Mouse (Mus musculus) lung, embryonic 15.5 days (tissue): ENCODE results near the gene Obscn. TPM values are rescaled to one million over a fixed set of nuclear protein-coding genes. Genes with fewer than 3 reads are reported as not detected.
A peak's percentile ranks its signal among the peaks of the same experiment; 100 is the strongest.

Experiments
- ATAC-seq: fragments of 200-750 bp; cut with Nextera tagmentation; 2 replicates; pipeline ENCODE4 v1.8.0; 2017; ENCODE audit warnings: moderate number of reproducible peaks, borderline replicate concordance; ENCODE audit not compliant: low FRiP score, low TSS enrichment; ENCODE audit errors: extremely low read depth
- H3K27ac ChIP-seq: fragments of 300-500 bp; sonication (generic); 2 replicates; pipeline ENCODE4 v1.5.1; 2015; ENCODE audit warnings: moderate library complexity, mild to moderate bottlenecking, inconsistent platforms
- H3K27me3 ChIP-seq: fragments of 300-500 bp; sonication (generic); 2 replicates; pipeline ENCODE4 v1.6.1; 2015; ENCODE audit warnings: inconsistent platforms
- H3K36me3 ChIP-seq: fragments of 300-500 bp; sonication (generic); 2 replicates; pipeline ENCODE4 v1.6.1; 2015; ENCODE audit warnings: inconsistent platforms
- H3K4me1 ChIP-seq: fragments of 300-500 bp; sonication (generic); 2 replicates; pipeline ENCODE4 v1.6.1; 2015; ENCODE audit warnings: inconsistent platforms
- H3K4me2 ChIP-seq: fragments of 300-500 bp; sonication (generic); 2 replicates; pipeline ENCODE4 v1.6.1; 2015; ENCODE audit warnings: inconsistent platforms, mild to moderate bottlenecking, moderate library complexity
- H3K4me3 ChIP-seq: fragments of 300-500 bp; sonication (generic); 2 replicates; pipeline ENCODE4 v1.5.1; 2015; ENCODE audit warnings: mild to moderate bottlenecking, inconsistent platforms
- H3K9ac ChIP-seq: fragments of 300-500 bp; sonication (generic); 2 replicates; pipeline ENCODE4 v1.6.1; 2015; ENCODE audit warnings: inconsistent platforms
- H3K9me3 ChIP-seq: fragments of 300-500 bp; sonication (generic); 2 replicates; pipeline ENCODE4 v1.6.1; 2016; ENCODE audit warnings: inconsistent platforms
- WGBS: fragments of 180-500 bp; shearing (Covaris S2); methylation state at CpG from one replicate; pipeline ENCODE4 v1.1.7; 2015; 5-methylcytosine and 5-hydroxymethylcytosine counted together
- polyA plus RNA-seq: library from polyadenylated mRNA; unstranded; fragments of >200 nt; fragmentation: Nextera tagmentation; extraction: Ambion mirVana; gene quantifications from 2 replicates; pipeline ENCODE4 v1.2.1, GENCODE M21; 2015

Gene Obscn
- polyA plus RNA-seq, 1 experiment from 2014 or later: 3.0 TPM

- Histone ChIP-seq H3K9ac (no peak overlapping the region), H3K36me3 (no peaks in the 10 kb centered on the region), H3K4me2 (no peak overlapping the region), H3K4me3 (no peak overlapping the region), H3K9me3 (no peaks in the 10 kb centered on the region), H3K4me1 (peaks cover 13% of the 10 kb centered on the region; the same call in 1 of the 2 replicates), H3K27me3 (peaks cover 46% of the 10 kb centered on the region), H3K27ac (no peak overlapping the region)
- WGBS: 55% methylated on average over 19 of the region's 19 CpGs
- no peak for ATAC-seq
These were observed 2.6 kb upstream of the Obscn start for GRCm38 (mm10) chr11:59138537-59139486.

- Histone ChIP-seq H3K9ac (no peak overlapping the region), H3K4me2 (no peak overlapping the region), H3K9me3 (no peaks in the 10 kb centered on the region), H3K4me1 (peaks cover 13% of the 10 kb centered on the region; the same call in 1 of the 2 replicates), H3K4me3 (no peak overlapping the region), H3K27me3 (peaks cover 62% of the 10 kb centered on the region), H3K27ac (no peak overlapping the region), H3K36me3 (no peaks in the 10 kb centered on the region)
- WGBS: 70% methylated on average over 12 of the region's 12 CpGs
- ATAC-seq: no peak
These were observed 948 bp upstream of the Obscn start for GRCm38 (mm10) chr11:59136994-59137706.

GRCm38 (mm10) chr11:59135051-59135820 lies 966 bp downstream of the Obscn start:
- H3K27ac ChIP-seq: no peak overlapping the region
- no peaks in the 10 kb centered on the region for H3K9me3 ChIP-seq
- peaks cover 13% of the 10 kb centered on the region; the same call in 1 of the 2 replicates for H3K4me1 ChIP-seq
- WGBS: 5% methylated on average over 55 of the region's 55 CpGs
- H3K36me3 ChIP-seq: no peaks in the 10 kb centered on the region
- H3K9ac ChIP-seq: no peak overlapping the region
- no peak for ATAC-seq
- H3K4me3 ChIP-seq: peak overlapping the region; percentile 21
- peak overlapping the region; percentile 46 for H3K4me2 ChIP-seq
- H3K27me3 ChIP-seq: peaks cover 66% of the 10 kb centered on the region

- Histone ChIP-seq H3K9me3 (no peaks in the 10 kb centered on the region), H3K27ac (no peak overlapping the region), H3K4me1 (peaks cover 13% of the 10 kb centered on the region; the same call in 1 of the 2 replicates), H3K27me3 (peaks cover 66% of the 10 kb centered on the region), H3K9ac (no peak overlapping the region), H3K36me3 (no peaks in the 10 kb centered on the region), H3K4me2 (peak overlapping the region; percentile 31; the same call in 1 of the 2 replicates), H3K4me3 (no peak overlapping the region)
- 4% methylated on average over 35 of the region's 35 CpGs for WGBS
- no peak; the same call in 1 of the 2 replicates for ATAC-seq
These were observed 1.7 kb downstream of the Obscn start for GRCm38 (mm10) chr11:59134373-59134997.

- H3K27ac ChIP-seq: no peak overlapping the region
- no peak for ATAC-seq
- no peak overlapping the region for H3K4me2 ChIP-seq
- no peak overlapping the region for H3K9ac ChIP-seq
- H3K9me3 ChIP-seq: no peaks in the 10 kb centered on the region
- H3K4me3 ChIP-seq: no peak overlapping the region
- no peaks in the 10 kb centered on the region for H3K36me3 ChIP-seq
- H3K4me1 ChIP-seq: peaks cover 13% of the 10 kb centered on the region; the same call in 1 of the 2 replicates
- 72% methylated on average over 2 of the region's 3 CpGs for WGBS
- peaks cover 53% of the 10 kb centered on the region for H3K27me3 ChIP-seq
These were observed 4.1 kb downstream of the Obscn start for GRCm38 (mm10) chr11:59132065-59132464.

GRCm38 (mm10) chr11:59131348-59131919 lies 4.8 kb downstream of the Obscn start:
- Histone ChIP-seq H3K9me3 (no peaks in the 10 kb centered on the region), H3K27ac (no peak overlapping the region), H3K4me2 (no peak overlapping the region), H3K36me3 (no peaks in the 10 kb centered on the region), H3K27me3 (peaks cover 46% of the 10 kb centered on the region), H3K4me3 (no peak overlapping the region), H3K9ac (no peak overlapping the region), H3K4me1 (peaks cover 13% of the 10 kb centered on the region; the same call in 1 of the 2 replicates)
- ATAC-seq: no peak
- 60% methylated on average over 18 of the region's 18 CpGs for WGBS

GRCm38 (mm10) chr11:59130782-59131181 lies 5.4 kb downstream of the Obscn start:
- Histone ChIP-seq H3K9me3 (no peaks in the 10 kb centered on the region), H3K36me3 (no peaks in the 10 kb centered on the region), H3K9ac (no peak overlapping the region), H3K4me1 (peaks cover 9% of the 10 kb centered on the region; the same call in 1 of the 2 replicates), H3K4me3 (no peak overlapping the region), H3K4me2 (no peak overlapping the region), H3K27ac (no peak overlapping the region), H3K27me3 (peaks cover 40% of the 10 kb centered on the region)
- no peak for ATAC-seq
- 67% methylated on average over 9 of the region's 9 CpGs for WGBS

- Histone ChIP-seq H3K9ac (no peak overlapping the region), H3K4me2 (no peak overlapping the region), H3K27ac (no peak overlapping the region), H3K27me3 (no peaks in the 10 kb centered on the region), H3K9me3 (no peaks in the 10 kb centered on the region), H3K4me1 (no peaks in the 10 kb centered on the region), H3K36me3 (no peaks in the 10 kb centered on the region), H3K4me3 (no peak overlapping the region)
- WGBS: 89% methylated on average over 5 of the region's 5 CpGs
- ATAC-seq: no peak
These were observed 30.3 kb downstream of the Obscn start for GRCm38 (mm10) chr11:59105945-59106344.

GRCm38 (mm10) chr11:59102324-59102723 lies 33.9 kb downstream of the Obscn start:
- H3K4me1 ChIP-seq: no peaks in the 10 kb centered on the region
- H3K27me3 ChIP-seq: no peaks in the 10 kb centered on the region
- H3K36me3 ChIP-seq: no peaks in the 10 kb centered on the region
- no peaks in the 10 kb centered on the region for H3K9me3 ChIP-seq
- ATAC-seq: no peak
- no peak overlapping the region for H3K4me2 ChIP-seq
- H3K9ac ChIP-seq: no peak overlapping the region
- 60% methylated on average over 3 of the region's 3 CpGs for WGBS
- no peak overlapping the region for H3K27ac ChIP-seq
- no peak overlapping the region for H3K4me3 ChIP-seq

- H3K9ac ChIP-seq: no peak overlapping the region
These were observed 37.9 kb downstream of the Obscn start for GRCm38 (mm10) chr11:59098339-59098738.

GRCm38 (mm10) chr11:59097770-59098169 lies 38.4 kb downstream of the Obscn start:
- Histone ChIP-seq H3K9ac (no peak overlapping the region), H3K9me3 (no peaks in the 10 kb centered on the region), H3K4me3 (no peak overlapping the region), H3K27me3 (no peaks in the 10 kb centered on the region), H3K27ac (no peak overlapping the region), H3K4me2 (no peak overlapping the region), H3K36me3 (no peaks in the 10 kb centered on the region), H3K4me1 (no peaks in the 10 kb centered on the region)
- WGBS: 68% methylated on average over 5 of the region's 5 CpGs
- no peak for ATAC-seq

More at GRCm38 (mm10) chr11:59098339-59098738, 37.9 kb downstream of the Obscn start:
- WGBS: 18% methylated on average over 2 of the region's 2 CpGs
- no peaks in the 10 kb centered on the region for H3K4me1 ChIP-seq
- H3K4me3 ChIP-seq: no peak overlapping the region
- no peak overlapping the region for H3K4me2 ChIP-seq
- no peak for ATAC-seq
- no peak overlapping the region for H3K27ac ChIP-seq
- no peaks in the 10 kb centered on the region for H3K27me3 ChIP-seq
- no peaks in the 10 kb centered on the region for H3K36me3 ChIP-seq
- no peaks in the 10 kb centered on the region for H3K9me3 ChIP-seq
